9 mouse cellular contexts compared by ENCODE assay signal in the genomic region with DNA sequence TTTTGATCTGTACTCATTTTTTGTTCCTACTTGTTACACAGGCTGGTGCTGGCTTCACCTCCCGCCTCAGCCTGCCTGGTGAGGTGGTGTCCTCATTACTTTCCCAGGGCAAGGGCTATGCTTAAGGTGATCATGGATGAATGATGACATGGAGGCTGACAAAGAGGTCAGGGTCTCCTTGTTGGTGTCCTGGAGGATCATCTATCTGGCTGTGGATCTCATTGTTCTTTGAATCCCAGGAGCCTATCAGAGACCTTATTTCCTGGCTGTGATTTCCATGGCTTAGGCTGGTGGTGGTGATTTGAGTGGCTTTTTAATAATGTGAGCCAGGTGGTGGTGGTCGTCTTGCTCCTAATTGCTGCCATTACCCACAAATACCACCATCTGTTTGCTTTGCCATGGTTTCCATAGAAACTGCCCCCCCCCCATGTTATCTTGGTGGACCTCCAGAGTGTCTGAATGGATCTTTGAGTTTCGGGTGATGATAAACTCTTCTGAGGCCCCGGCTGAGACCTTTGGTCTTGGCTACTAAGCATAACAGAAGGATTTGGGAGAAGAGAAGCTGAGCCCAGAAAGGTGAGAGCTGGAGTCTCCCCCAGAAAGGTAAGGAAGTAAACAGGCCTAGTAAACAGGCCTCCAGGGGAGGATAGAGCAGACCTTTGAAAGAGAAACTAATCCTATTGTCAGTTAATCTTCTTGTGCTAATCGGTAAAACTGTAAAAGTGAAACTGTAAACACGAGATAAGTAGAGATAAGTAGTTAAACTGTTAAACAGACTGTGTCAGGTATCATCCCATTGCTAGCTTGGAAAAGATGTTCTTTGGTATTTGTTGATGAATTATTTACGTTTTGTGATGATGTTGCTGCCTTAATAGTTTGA. TPM values are rescaled to one million over a fixed set of nuclear protein-coding genes. Genes with fewer than 3 reads are reported as not detected.
DNase-seq lines count a peak whose midpoint lies in the region; ATAC-seq and TF ChIP-seq lines count a peak whose summit lies in the region.
"Had no signal": no experiment of that assay in that cellular context is flagged by ENCODE, and none has a peak within 500 bp of the region (broad histone marks: within the 10 kb centered on the region; RNA-seq: fewer than 3 reads in every experiment).

No protein-coding gene starts in this region.

- no peaks in the 10 kb centered on the region for H3K27me3 ChIP-seq in heart, embryonic 16.5 days (ENCODE audit: control insufficient read depth, insufficient read depth, low read length)
- no peaks in the 10 kb centered on the region for H3K27me3 ChIP-seq in hindbrain, postnatal 0 days (ENCODE audit: insufficient read depth, low read length)
- H3K27me3 ChIP-seq: limb, embryonic 12.5 days had no signal

- no peaks in the 10 kb centered on the region for H3K9me3 ChIP-seq in heart, embryonic 16.5 days (replicated peaks; ENCODE audit: control insufficient read depth, low read length)
- H3K9me3 ChIP-seq in hindbrain, postnatal 0 days (ENCODE audit: low read length), result no peaks in the 10 kb centered on the region
- H3K9me3 ChIP-seq: limb, embryonic 12.5 days had no signal

- no peaks in the 10 kb centered on the region for H3K4me1 ChIP-seq in heart, embryonic 16.5 days (ENCODE audit: control insufficient read depth, insufficient read depth, low read length)
- H3K4me1 ChIP-seq in hindbrain, postnatal 0 days (ENCODE audit: insufficient read depth, low read length), result no peaks in the 10 kb centered on the region
- H3K4me1 ChIP-seq: limb, embryonic 12.5 days had no signal

- DNase-seq in heart, adult 18-20 months, result no peak
- peak; percentile 18 for DNase-seq in hindbrain, postnatal 0 days (ENCODE audit: low spot score)
- peak; percentile 42 for DNase-seq in naive thymus-derived CD4-positive, alpha-beta T cell, adult 2 months (ENCODE audit: low read depth)
- no peak for DNase-seq in layer of hippocampus, adult 9-11 months
- no peak for DNase-seq in layer of hippocampus, postnatal 14 days (ENCODE audit: low spot score in 2 of 2)
- no peak for DNase-seq in left cerebral cortex, adult 9 months (ENCODE audit: low spot score in 2 of 2)

- no peak overlapping the region for H3K4me3 ChIP-seq in heart, embryonic 16.5 days (ENCODE audit: low read length)
- H3K4me3 ChIP-seq in hindbrain, postnatal 0 days (ENCODE audit: low read length), result no peak overlapping the region
- H3K4me3 ChIP-seq: limb, embryonic 12.5 days had no signal

- H3K9ac ChIP-seq in heart, embryonic 16.5 days (ENCODE audit: low read length), result no peak overlapping the region
- no peak overlapping the region for H3K9ac ChIP-seq in hindbrain, postnatal 0 days (replicated peaks; ENCODE audit: low read length)
- H3K9ac ChIP-seq: limb, embryonic 12.5 days had no signal

- H3K27ac ChIP-seq in heart, embryonic 16.5 days (ENCODE audit: low read length), result no peak overlapping the region
- no peak overlapping the region for H3K27ac ChIP-seq in hindbrain, postnatal 0 days
- H3K27ac ChIP-seq: limb, embryonic 12.5 days had no signal

- ATAC-seq in heart, embryonic 16.5 days (replicated peaks; ENCODE audit: extremely low read depth, insufficient read depth, low FRiP score), result no peak
- ATAC-seq in common myeloid progenitor, adult 5-6 weeks (replicated peaks; ENCODE audit: low read depth, poor library complexity, severe bottlenecking), result 0 out of 2 replicates have a peak, but pooled peaks have one; percentile 15
- ATAC-seq in hindbrain, postnatal 0 days, result 0 out of 2 replicates have a peak, but pooled peaks have one; percentile 38

- 37% methylated on average over 7 of the region's 7 CpGs for WGBS in heart, embryonic 16.5 days
- 42% methylated on average over 7 of the region's 7 CpGs for WGBS in hindbrain, postnatal 0 days

- no peak for TF ChIP-seq CTCF in hindbrain, postnatal 0 days (IDR thresholded peaks at IDR 0.05; ENCODE audit: low read depth)

- no peaks in the 10 kb centered on the region for H3K36me3 ChIP-seq in heart, embryonic 16.5 days (ENCODE audit: control insufficient read depth, insufficient read depth)
- H3K36me3 ChIP-seq in hindbrain, postnatal 0 days (ENCODE audit: insufficient read depth, low read length), result no peaks in the 10 kb centered on the region
- H3K36me3 ChIP-seq: limb, embryonic 12.5 days had no signal

- peak overlapping the region; percentile 16 for H3K4me2 ChIP-seq in heart, embryonic 16.5 days (ENCODE audit: low read depth, low read length)
- no peak overlapping the region for H3K4me2 ChIP-seq in hindbrain, postnatal 0 days (ENCODE audit: low read depth, low read length)
- H3K4me2 ChIP-seq: limb, embryonic 12.5 days had no signal

RNA-seq across cellular contexts. Expression of a gene that starts 18.5 kb away (rescaled TPM):
- 75.2 and 78.3 TPM in 2 replicates for polyA plus RNA-seq in heart, embryonic 16.5 days (2015; fragmentation: Nextera tagmentation; extraction: Ambion mirVana)
- 10 to 100 TPM; 30.5 to 37.4 TPM for total RNA-seq in heart, adult 18-20 months (2021)
- 133 and 151 TPM in 2 replicates for total RNA-seq in common myeloid progenitor, adult 5-6 weeks (2017)
- 66.8 and 68.2 TPM in 2 replicates for total RNA-seq in hindbrain, postnatal 0 days (2014; rRNA removed)
- polyA plus RNA-seq in hindbrain, postnatal 0 days (2015; fragmentation: Nextera tagmentation; extraction: Ambion mirVana), result 142 and 143 TPM in 2 replicates
- total RNA-seq in layer of hippocampus, postnatal 14 days (2021), result 100 to 1,000 TPM; 110 to 112 TPM

Comparison
In these comparisons a context has a peak if more than half of its experiments do, and no peak if none do; other contexts are left out.
1. DNase-seq: peak in hindbrain, postnatal 0 days (single experiment) and naive thymus-derived CD4-positive, alpha-beta T cell, adult 2 months (single experiment); none in heart, adult 18-20 months (0 of 2), layer of hippocampus, adult 9-11 months (single experiment), layer of hippocampus, postnatal 14 days (0 of 2) and left cerebral cortex, adult 9 months (0 of 2).